Mouse (Mus musculus) limb, embryonic 14.5 days (tissue): ENCODE data around the gene Hsd17b3. TPM values are rescaled to one million over a fixed set of nuclear protein-coding genes. Genes with fewer than 3 reads are reported as not detected.

Source experiments
- ATAC-seq: fragments of 200-750 bp; cut with Nextera tagmentation; 2 replicates; pipeline ENCODE4 v1.8.0; 2017; ENCODE audit warnings: low read depth, moderate number of reproducible peaks, moderate TSS enrichment; ENCODE audit not compliant: low FRiP score
- DNase-seq: peaks from one replicate; pipeline ENCODE4 v3.0.0-alpha.2; 2015; ENCODE audit warnings: low spot score
- H3K27ac ChIP-seq: fragments of 300-500 bp; sonication (generic); replicated peaks from 2 replicates; pipeline ENCODE4 v1.5.1; 2014; ENCODE audit warnings: low read depth, mild to moderate bottlenecking, low read length, moderate library complexity, mixed read lengths
- H3K27me3 ChIP-seq: fragments of 300-500 bp; sonication (generic); 2 replicates; pipeline ENCODE4 v1.6.1; 2014; ENCODE audit warnings: low read length, mixed read lengths; ENCODE audit not compliant: control insufficient read depth, insufficient read depth
- H3K36me3 ChIP-seq: fragments of 300-500 bp; sonication (generic); 2 replicates; pipeline ENCODE4 v1.6.1; 2014; ENCODE audit warnings: mild to moderate bottlenecking, low read length, moderate library complexity, mixed read lengths; ENCODE audit not compliant: control insufficient read depth, insufficient read depth
- H3K4me1 ChIP-seq: fragments of 300-500 bp; sonication (generic); 2 replicates; pipeline ENCODE4 v1.6.1; 2014; ENCODE audit warnings: antibody characterized with exemption, low read length, mixed read lengths; ENCODE audit not compliant: control insufficient read depth, insufficient read depth
- H3K4me2 ChIP-seq: fragments of 300-500 bp; sonication (generic); replicated peaks from 2 replicates; pipeline ENCODE4 v1.6.1; 2014; ENCODE audit warnings: low read depth, mild to moderate bottlenecking, low read length, moderate library complexity; ENCODE audit not compliant: severe bottlenecking
- H3K4me3 ChIP-seq: fragments of 300-500 bp; sonication (generic); replicated peaks from 2 replicates; pipeline ENCODE4 v1.5.1; 2014; ENCODE audit warnings: low read length
- H3K9ac ChIP-seq: fragments of 300-500 bp; sonication (generic); 2 replicates; pipeline ENCODE4 v1.6.1; 2014; ENCODE audit warnings: mild to moderate bottlenecking, low read depth, low read length, moderate library complexity; ENCODE audit not compliant: severe bottlenecking
- H3K9me3 ChIP-seq: fragments of 300-500 bp; sonication (generic); 2 replicates; pipeline ENCODE4 v1.6.1; 2016; ENCODE audit warnings: low read length; ENCODE audit not compliant: control insufficient read depth
- POLR2A ChIP-seq: fragments of 200-500 bp; IDR thresholded peaks from 2 replicates; pipeline ENCODE4 v1.8.0; 2012; ENCODE audit warnings: inconsistent platforms, mild to moderate bottlenecking, moderate library complexity, borderline replicate concordance; ENCODE audit not compliant: insufficient read depth, insufficient read length; ENCODE audit errors: extremely low read depth
- WGBS: fragments of 180-500 bp; shearing (Covaris S2); extraction: QIAGEN DNeasy Blood & Tissue Kit; methylation state at CpG from one replicate; pipeline ENCODE4 v1.1.7; 2014; 5-methylcytosine and 5-hydroxymethylcytosine counted together
- polyA plus RNA-seq, 2 experiments: library from polyadenylated mRNA; depleted of rRNA in 1 of 2; stranded (reverse) in 1 of 2; unstranded in 1 of 2; fragments of >200 nt; fragmentation: Nextera tagmentation in 1 of 2; extraction: Ambion mirVana in 1 of 2; gene quantifications; 2 replicates each; pipeline versions ENCODE4 v1.2.1 to v1.2.3; 2012 to 2014

The Hsd17b3 gene
- polyA plus RNA-seq, 2 experiments: not detected

- TF ChIP-seq POLR2A: no peak
- H3K27ac ChIP-seq: no peak overlapping the region
- no peaks in the 10 kb centered on the region for H3K36me3 ChIP-seq
- H3K4me1 ChIP-seq: no peaks in the 10 kb centered on the region
- DNase-seq (no peak), ATAC-seq (no peak)
- H3K9me3 ChIP-seq: 0 out of 2 replicates have a peak, but pooled peaks cover 12% of the 10 kb centered on the region
- WGBS: 85% methylated on average over 2 of the region's 2 CpGs
- H3K9ac ChIP-seq: no peak overlapping the region
- H3K4me3 ChIP-seq: no peak overlapping the region
- no peak overlapping the region for H3K4me2 ChIP-seq
- no peaks in the 10 kb centered on the region for H3K27me3 ChIP-seq
These were observed 40.6 kb downstream of the Hsd17b3 start for GRCm38 (mm10) chr13:64048467-64048866.

- ATAC-seq: no peak
- no peak overlapping the region for H3K4me2 ChIP-seq
- H3K4me3 ChIP-seq: no peak overlapping the region
- H3K27me3 ChIP-seq: no peaks in the 10 kb centered on the region
- 27% methylated on average over 10 of the region's 10 CpGs for WGBS
- no peak for TF ChIP-seq POLR2A
- H3K9me3 ChIP-seq: no peaks in the 10 kb centered on the region
- no peak overlapping the region for H3K9ac ChIP-seq
- H3K4me1 ChIP-seq: peaks cover 4% of the 10 kb centered on the region; the same call in 1 of the 2 replicates
- H3K27ac ChIP-seq: no peak overlapping the region
- DNase-seq: no peak
- no peaks in the 10 kb centered on the region for H3K36me3 ChIP-seq
These were observed 49.1 kb downstream of the Hsd17b3 start for GRCm38 (mm10) chr13:64039976-64040375.

- H3K27ac ChIP-seq: no peak overlapping the region
- no peaks in the 10 kb centered on the region for H3K36me3 ChIP-seq
- no peak overlapping the region for H3K4me2 ChIP-seq
- DNase-seq: no peak
- H3K9ac ChIP-seq: no peak overlapping the region
- no peak for TF ChIP-seq POLR2A
- H3K27me3 ChIP-seq: no peaks in the 10 kb centered on the region
- H3K4me1 ChIP-seq: peaks cover 4% of the 10 kb centered on the region; the same call in 1 of the 2 replicates
- no peak overlapping the region for H3K4me3 ChIP-seq
- no peak for ATAC-seq
- H3K9me3 ChIP-seq: no peaks in the 10 kb centered on the region
These were observed 50.9 kb downstream of the Hsd17b3 start for GRCm38 (mm10) chr13:64038114-64038513.

GRCm38 (mm10) chr13:64036079-64037011, 52.7 kb downstream of the Hsd17b3 start:
- 14% methylated on average over 13 of the region's 13 CpGs for WGBS
- 0 out of 2 replicates have a peak, but pooled peaks have one; percentile 17 for TF ChIP-seq POLR2A
- peak; percentile 70; the same call in 1 of the 2 replicates for ATAC-seq
- no peak overlapping the region for H3K9ac ChIP-seq
- H3K27ac ChIP-seq: no peak overlapping the region
- H3K4me3 ChIP-seq: no peak overlapping the region
- no peaks in the 10 kb centered on the region for H3K27me3 ChIP-seq
- peak; percentile 79 for DNase-seq
- peaks cover 4% of the 10 kb centered on the region; the same call in 1 of the 2 replicates for H3K4me1 ChIP-seq
- H3K36me3 ChIP-seq: no peaks in the 10 kb centered on the region
- no peak overlapping the region for H3K4me2 ChIP-seq
- H3K9me3 ChIP-seq: no peaks in the 10 kb centered on the region

- no peak overlapping the region for H3K4me3 ChIP-seq
- no peak overlapping the region for H3K4me2 ChIP-seq
- DNase-seq (no peak), ATAC-seq (no peak)
- no peak overlapping the region for H3K9ac ChIP-seq
- no peaks in the 10 kb centered on the region for H3K9me3 ChIP-seq
- H3K27ac ChIP-seq: no peak overlapping the region
- TF ChIP-seq POLR2A: no peak
- H3K36me3 ChIP-seq: no peaks in the 10 kb centered on the region
- peaks cover 4% of the 10 kb centered on the region; the same call in 1 of the 2 replicates for H3K4me1 ChIP-seq
- H3K27me3 ChIP-seq: no peaks in the 10 kb centered on the region
- 31% methylated on average over 8 of the region's 8 CpGs for WGBS
These were observed 54.0 kb downstream of the Hsd17b3 start for GRCm38 (mm10) chr13:64035036-64035435.
